Mouse (Mus musculus) E14TG2a.4 (cell line): ENCODE results near the gene Gm49354.

Experiments
- CTCF ChIP-seq: conservative IDR thresholded peaks from 2 replicates; pipeline ENCODE4 v1.5.1; 2014; ENCODE audit warnings: low read length
- POU5F1 ChIP-seq: IDR thresholded peaks from 2 replicates; pipeline ENCODE4 v1.6.1; 2014; ENCODE audit warnings: low read length, borderline replicate concordance

- TF ChIP-seq CTCF (no peak), POU5F1 (no peak)
Measured at GRCm38 (mm10) chr13:59713710-59714109, 68.3 kb downstream of the Gm49354 start.
